Mouse (Mus musculus) hindbrain, embryonic 14.5 days (tissue): ENCODE results near the gene Gmeb1. TPM values are rescaled to one million over a fixed set of nuclear protein-coding genes. Genes with fewer than 3 reads are reported as not detected.

ENCODE experiments used
- ATAC-seq: fragments of 200-750 bp; cut with Nextera tagmentation; 2 replicates; pipeline ENCODE4 v1.8.0; 2017; ENCODE audit warnings: moderate number of reproducible peaks, mild to moderate bottlenecking, moderate TSS enrichment, moderate library complexity; ENCODE audit not compliant: low FRiP score
- DNase-seq: peaks from one replicate; pipeline ENCODE4 v3.0.0-alpha.2; 2015; ENCODE audit warnings: low spot score
- H3K27ac ChIP-seq: fragments of 300-500 bp; sonication (generic); 2 replicates; pipeline ENCODE4 v1.5.1; 2014; ENCODE audit warnings: mild to moderate bottlenecking, moderate library complexity
- H3K27me3 ChIP-seq: fragments of 300-500 bp; sonication (generic); 2 replicates; pipeline ENCODE4 v1.6.1; 2014; ENCODE audit warnings: mild to moderate bottlenecking, low read length, mixed read lengths; ENCODE audit not compliant: control insufficient read depth, insufficient read depth
- H3K36me3 ChIP-seq: fragments of 300-500 bp; sonication (generic); replicated peaks from 2 replicates; pipeline ENCODE4 v1.6.1; 2014; ENCODE audit not compliant: control insufficient read depth, insufficient read depth
- H3K4me1 ChIP-seq: fragments of 300-500 bp; sonication (generic); replicated peaks from 2 replicates; pipeline ENCODE4 v1.6.1; 2014; ENCODE audit warnings: antibody characterized with exemption, low read length, mixed read lengths; ENCODE audit not compliant: control insufficient read depth, insufficient read depth
- H3K4me2 ChIP-seq: fragments of 300-500 bp; sonication (generic); replicated peaks from 2 replicates; pipeline ENCODE4 v1.6.1; 2014; ENCODE audit warnings: mild to moderate bottlenecking, moderate library complexity
- H3K4me3 ChIP-seq: fragments of 300-500 bp; sonication (generic); replicated peaks from 2 replicates; pipeline ENCODE4 v1.5.1; 2014; ENCODE audit warnings: mild to moderate bottlenecking, low read length
- H3K9ac ChIP-seq: fragments of 300-500 bp; sonication (generic); 2 replicates; pipeline ENCODE4 v1.6.1; 2014
- H3K9me3 ChIP-seq: fragments of 300-500 bp; sonication (generic); 2 replicates; pipeline ENCODE4 v1.6.1; 2016; ENCODE audit warnings: low read length; ENCODE audit not compliant: control insufficient read depth
- WGBS: fragments of 180-500 bp; shearing (Covaris S2); extraction: QIAGEN DNeasy Blood & Tissue Kit; methylation state at CpG from one replicate; pipeline ENCODE4 v1.1.7; 2014; 5-methylcytosine and 5-hydroxymethylcytosine counted together
- polyA plus RNA-seq: library from polyadenylated mRNA; unstranded; fragments of >200 nt; fragmentation: Nextera tagmentation; extraction: Ambion mirVana; gene quantifications from 2 replicates; pipeline ENCODE4 v1.2.1, GENCODE M21; 2014

Gene Gmeb1
- polyA plus RNA-seq, 1 experiment from 2014 or later = 36.7 TPM

DNA sequence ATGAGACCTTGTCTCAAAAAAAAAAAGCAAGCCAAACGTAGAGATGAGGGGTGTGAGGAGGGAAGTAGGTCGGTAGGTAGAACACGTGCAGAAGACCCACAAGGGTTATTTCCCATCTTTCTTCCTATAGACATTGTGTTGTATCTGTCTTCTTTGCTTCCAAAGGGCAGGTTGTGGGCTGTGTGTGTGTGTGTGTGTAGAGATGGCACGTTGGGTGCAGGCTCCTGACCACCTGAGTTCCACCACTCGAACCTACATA lies 885 bp upstream of the Gmeb1 start:
- H3K27ac ChIP-seq = no peak overlapping the region
- H3K36me3 ChIP-seq = no peaks in the 10 kb centered on the region
- no peaks in the 10 kb centered on the region for H3K9me3 ChIP-seq
- H3K9ac ChIP-seq = no peak overlapping the region
- DNase-seq = no peak
- peak overlapping the region; percentile 62 for H3K4me2 ChIP-seq
- H3K27me3 ChIP-seq = no peaks in the 10 kb centered on the region
- H3K4me1 ChIP-seq = peaks cover 21% of the 10 kb centered on the region
- 0 out of 2 replicates have a peak overlapping the region, but pooled peaks have one; percentile 85 for H3K4me3 ChIP-seq
- 78% methylated on average over 5 of the region's 5 CpGs for WGBS
- no peak for ATAC-seq

DNA sequence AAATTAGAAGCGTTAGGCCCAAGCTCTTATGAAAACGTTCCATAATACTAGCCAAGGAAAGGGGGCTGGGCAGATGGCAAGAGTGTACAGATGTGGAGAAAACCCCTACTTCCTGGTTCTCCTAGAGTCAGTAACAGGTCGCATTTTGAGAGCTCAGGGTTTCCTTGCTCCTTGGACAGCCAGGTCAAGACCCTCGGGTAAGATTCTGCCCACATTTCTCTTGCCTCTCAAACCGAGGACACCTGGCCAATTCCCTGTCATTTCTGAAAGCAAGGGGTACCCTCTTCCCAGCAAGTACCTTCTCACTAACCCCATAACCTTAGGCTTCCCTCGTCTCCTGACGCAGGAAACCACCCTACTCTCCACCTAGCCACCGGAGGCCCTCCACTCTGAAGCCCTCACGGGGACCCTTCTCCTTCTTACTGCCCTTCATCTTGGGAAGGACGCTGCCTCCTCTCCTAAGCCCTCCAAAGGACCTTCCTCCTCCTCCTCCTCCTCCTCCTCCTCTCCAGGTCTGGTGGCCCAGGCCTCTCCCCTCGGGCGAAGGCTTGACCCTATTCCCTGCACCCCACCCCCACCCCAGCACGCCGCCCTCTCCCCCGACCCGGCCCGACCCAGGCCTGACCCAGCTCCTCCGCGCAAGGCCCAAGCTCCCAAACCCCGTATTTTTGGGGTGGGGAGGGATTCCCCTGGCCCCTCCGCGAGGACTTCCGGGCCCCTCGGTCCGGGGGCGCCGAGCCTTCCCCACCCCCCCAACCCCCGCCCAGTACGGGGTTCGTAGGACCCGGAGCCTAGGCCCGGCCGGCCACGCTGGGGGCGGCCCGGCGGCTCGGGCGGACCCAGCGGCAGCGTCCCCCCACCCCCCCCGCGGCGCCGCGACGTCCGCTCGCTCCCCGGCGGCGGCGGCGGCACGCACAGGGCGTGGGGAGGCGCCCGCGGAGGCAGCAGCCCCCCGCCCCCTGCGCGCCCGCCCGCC lies 710 bp downstream of the Gmeb1 start:
- Histone ChIP-seq H3K9ac (peak overlapping the region; percentile 97), H3K27me3 (no peaks in the 10 kb centered on the region), H3K9me3 (no peaks in the 10 kb centered on the region), H3K4me1 (peaks cover 21% of the 10 kb centered on the region), H3K4me3 (peak overlapping the region; percentile 85), H3K36me3 (no peaks in the 10 kb centered on the region), H3K4me2 (peak overlapping the region; percentile 88), H3K27ac (peak overlapping the region; percentile 94)
- DNase-seq (peak; percentile 68), ATAC-seq (peak; percentile 80)
- WGBS = 4% methylated on average over 39 of the region's 64 CpGs

DNA sequence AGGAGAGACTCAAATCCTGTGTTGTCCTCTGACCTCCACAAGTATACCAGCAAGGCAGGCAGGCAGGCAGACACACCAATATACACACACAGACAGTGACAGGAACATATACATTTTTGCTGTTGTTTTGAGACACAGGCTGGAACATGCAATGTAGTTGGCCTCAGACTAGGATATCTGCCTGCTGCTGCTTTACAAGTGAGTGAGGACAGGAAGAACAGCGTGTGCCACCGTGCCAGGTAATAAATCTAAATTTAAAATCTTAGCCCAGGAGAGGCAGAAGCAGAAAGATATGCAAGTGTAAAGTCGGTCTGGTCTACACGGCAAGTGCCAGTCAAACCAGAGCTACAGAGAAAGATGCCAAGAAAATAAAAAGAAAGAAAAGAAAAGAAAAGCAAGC lies 2.2 kb downstream of the Gmeb1 start:
- Histone ChIP-seq H3K4me3 (no peak overlapping the region), H3K27ac (no peak overlapping the region), H3K36me3 (no peaks in the 10 kb centered on the region), H3K4me2 (no peak overlapping the region; the same call in 1 of the 2 replicates), H3K9me3 (no peaks in the 10 kb centered on the region), H3K9ac (peak overlapping the region; percentile 97), H3K27me3 (no peaks in the 10 kb centered on the region), H3K4me1 (peaks cover 21% of the 10 kb centered on the region)
- 93% methylated on average over 4 of the region's 4 CpGs for WGBS
- DNase-seq = no peak
- no peak for ATAC-seq

DNA sequence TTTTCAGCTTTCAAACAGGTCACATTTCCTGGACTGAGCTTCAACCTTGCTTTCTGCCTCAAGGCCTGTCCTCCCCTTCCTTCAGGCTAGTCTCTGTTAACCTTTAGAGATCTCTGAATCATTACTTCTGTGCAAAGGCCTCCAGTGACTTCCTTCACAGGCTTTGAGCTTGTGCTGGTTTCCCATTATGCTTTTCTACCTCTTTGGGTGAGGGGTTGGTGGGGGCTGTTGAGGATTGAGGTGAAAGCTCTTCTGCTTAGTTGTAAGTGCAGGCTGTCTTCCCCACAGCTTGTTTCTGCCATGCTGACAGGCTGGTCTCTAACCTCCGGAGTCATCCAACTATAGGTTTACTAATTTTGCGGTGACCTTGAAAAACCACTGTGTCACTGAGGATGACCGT lies 5.0 kb downstream of the Gmeb1 start:
- no peak overlapping the region for H3K27ac ChIP-seq
- no peak overlapping the region for H3K4me3 ChIP-seq
- DNase-seq = no peak
- no peaks in the 10 kb centered on the region for H3K9me3 ChIP-seq
- H3K9ac ChIP-seq = no peak overlapping the region
- ATAC-seq = no peak
- H3K27me3 ChIP-seq = no peaks in the 10 kb centered on the region
- peaks cover 17% of the 10 kb centered on the region for H3K4me1 ChIP-seq
- H3K4me2 ChIP-seq = no peak overlapping the region
- 93% methylated on average over 3 of the region's 3 CpGs for WGBS
- peaks cover 7% of the 10 kb centered on the region; the same call in 1 of the 2 replicates for H3K36me3 ChIP-seq

DNA sequence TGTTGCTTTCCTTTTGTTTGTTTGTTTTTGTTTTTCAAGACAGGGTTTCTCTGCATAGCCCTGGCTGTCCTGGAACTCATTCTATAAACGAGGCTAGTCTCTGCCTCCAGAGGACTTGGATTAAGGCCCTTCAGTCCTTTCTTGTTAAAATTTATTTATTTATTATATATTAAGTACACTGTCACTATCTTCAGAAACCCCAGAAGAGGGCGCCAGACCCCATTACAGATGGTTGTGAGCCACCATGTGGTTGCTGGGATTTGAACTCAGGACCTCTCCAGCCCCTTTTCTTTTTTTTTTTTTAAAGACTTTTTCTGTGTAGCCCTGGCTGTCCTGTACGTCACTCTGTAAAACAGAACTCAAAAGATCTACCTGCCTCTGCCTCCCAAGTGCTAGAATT lies 6.4 kb downstream of the Gmeb1 start:
- no peak overlapping the region for H3K4me2 ChIP-seq
- ATAC-seq = no peak
- DNase-seq = no peak
- H3K4me1 ChIP-seq = peaks cover 11% of the 10 kb centered on the region
- 81% methylated on average over 3 of the region's 3 CpGs for WGBS
- peaks cover 21% of the 10 kb centered on the region for H3K36me3 ChIP-seq
- no peaks in the 10 kb centered on the region for H3K9me3 ChIP-seq
- no peak overlapping the region for H3K27ac ChIP-seq
- no peak overlapping the region for H3K4me3 ChIP-seq
- H3K27me3 ChIP-seq = no peaks in the 10 kb centered on the region
- no peak overlapping the region for H3K9ac ChIP-seq

DNA sequence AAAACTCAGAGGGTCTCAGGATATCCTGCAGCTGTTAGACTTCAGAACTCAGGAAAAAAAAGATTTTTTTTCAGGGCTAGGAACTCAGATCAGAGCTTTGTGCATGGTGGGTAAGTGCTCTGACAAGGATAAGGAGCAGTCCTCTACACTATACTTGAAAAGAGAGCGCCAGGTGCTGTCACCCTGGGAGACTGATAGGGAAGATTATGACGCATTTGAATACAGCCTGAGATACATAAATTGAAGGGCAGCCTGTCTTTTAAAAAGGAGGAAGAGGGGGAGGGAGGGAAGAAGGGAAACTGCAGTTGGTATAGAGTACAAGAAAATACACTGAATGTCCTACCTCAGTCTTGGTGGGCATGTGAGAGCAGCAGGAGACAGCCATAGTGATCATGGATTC lies 7.8 kb downstream of the Gmeb1 start:
- no peak overlapping the region for H3K4me2 ChIP-seq
- DNase-seq (no peak), ATAC-seq (no peak)
- H3K27ac ChIP-seq = 0 out of 2 replicates have a peak overlapping the region, but pooled peaks have one; percentile 14
- H3K27me3 ChIP-seq = no peaks in the 10 kb centered on the region
- no peaks in the 10 kb centered on the region for H3K4me1 ChIP-seq
- H3K9ac ChIP-seq = no peak overlapping the region
- 84% methylated on average over 2 of the region's 2 CpGs for WGBS
- H3K4me3 ChIP-seq = no peak overlapping the region
- H3K9me3 ChIP-seq = no peaks in the 10 kb centered on the region
- peaks cover 32% of the 10 kb centered on the region for H3K36me3 ChIP-seq

DNA sequence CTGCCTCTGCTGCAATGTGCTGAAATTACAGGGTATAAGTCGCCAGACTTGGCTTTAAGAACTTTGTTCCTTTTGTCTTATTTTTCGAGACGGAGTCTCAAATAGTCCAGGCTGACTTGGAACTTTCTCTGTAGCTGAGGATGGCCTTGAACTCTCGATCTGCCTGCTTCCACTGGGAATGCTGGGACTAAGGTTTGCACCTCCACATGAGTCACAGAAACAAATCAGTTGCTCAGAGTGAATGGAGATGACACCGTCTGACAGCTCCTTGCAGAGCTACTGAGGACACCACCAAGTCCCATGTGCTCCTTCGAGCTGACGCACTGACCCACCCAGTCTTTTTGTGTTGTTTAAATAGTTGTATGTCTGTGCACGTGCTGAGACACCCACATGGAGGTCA lies 8.3 kb downstream of the Gmeb1 start:
- Histone ChIP-seq H3K9me3 (no peaks in the 10 kb centered on the region), H3K9ac (no peak overlapping the region), H3K27me3 (no peaks in the 10 kb centered on the region), H3K36me3 (peaks cover 37% of the 10 kb centered on the region), H3K4me2 (no peak overlapping the region), H3K27ac (no peak overlapping the region), H3K4me1 (no peaks in the 10 kb centered on the region), H3K4me3 (no peak overlapping the region)
- ATAC-seq (no peak), DNase-seq (no peak)
- 85% methylated on average over 8 of the region's 8 CpGs for WGBS

DNA sequence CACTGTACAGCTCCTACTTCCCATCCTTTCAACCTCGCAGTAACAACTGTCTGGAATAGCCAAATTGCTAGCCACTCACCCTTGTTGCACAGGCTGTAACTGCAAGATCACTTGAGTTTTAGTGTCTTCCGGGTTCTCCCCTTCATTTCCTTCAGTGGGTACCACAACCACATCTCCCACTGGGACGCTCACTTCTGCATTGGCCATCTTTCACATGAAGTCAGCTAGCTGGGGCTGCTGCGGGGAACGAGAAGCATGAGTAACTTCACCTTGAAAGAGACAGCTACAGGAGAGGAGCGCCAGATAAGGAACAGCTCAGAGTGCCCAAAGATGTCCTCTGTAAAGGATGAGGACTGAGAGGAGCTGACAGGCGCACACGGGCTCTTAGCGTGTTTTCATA lies 9.8 kb downstream of the Gmeb1 start:
- ATAC-seq (no peak), DNase-seq (no peak)
- Histone ChIP-seq H3K9ac (no peak overlapping the region), H3K27me3 (no peaks in the 10 kb centered on the region), H3K4me2 (no peak overlapping the region), H3K36me3 (peaks cover 50% of the 10 kb centered on the region), H3K27ac (no peak overlapping the region), H3K4me1 (no peaks in the 10 kb centered on the region), H3K4me3 (no peak overlapping the region), H3K9me3 (no peaks in the 10 kb centered on the region)
- WGBS = 93% methylated on average over 9 of the region's 9 CpGs

DNA sequence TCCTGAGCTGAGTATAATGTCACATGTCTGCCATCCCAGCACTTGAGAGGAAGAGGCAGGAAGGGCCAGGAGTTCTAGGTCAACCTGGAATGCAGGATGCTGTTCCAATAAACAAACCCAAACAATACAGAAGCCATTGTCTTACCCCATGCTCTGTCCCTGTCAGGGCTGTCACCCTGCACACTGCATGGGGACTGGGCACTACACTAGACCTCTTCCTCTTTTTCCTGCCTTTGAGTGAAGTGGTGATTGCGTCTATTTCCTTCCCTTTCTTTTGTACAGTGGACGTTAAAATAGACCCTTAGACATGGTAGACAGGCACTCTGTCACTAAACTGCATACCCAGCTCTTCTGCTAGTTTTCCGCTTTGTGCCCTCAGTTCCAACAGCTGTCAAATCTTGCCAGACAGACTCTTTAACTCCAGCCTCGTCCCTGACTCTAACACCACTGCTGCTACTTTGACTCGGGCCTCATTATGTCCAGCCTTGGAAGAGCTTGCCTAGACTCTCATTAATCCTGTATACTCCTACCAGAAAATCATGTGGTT lies 13.9 kb downstream of the Gmeb1 start:
- Histone ChIP-seq H3K4me2 (no peak overlapping the region), H3K4me1 (no peaks in the 10 kb centered on the region), H3K4me3 (no peak overlapping the region), H3K9me3 (no peaks in the 10 kb centered on the region), H3K27me3 (no peaks in the 10 kb centered on the region), H3K27ac (no peak overlapping the region), H3K9ac (no peak overlapping the region), H3K36me3 (peaks cover 87% of the 10 kb centered on the region)
- WGBS = 89% methylated on average over 5 of the region's 5 CpGs
- no peak for ATAC-seq
- DNase-seq = no peak
